ENCODE assay signal across 29 mouse cellular contexts in the genomic region with DNA sequence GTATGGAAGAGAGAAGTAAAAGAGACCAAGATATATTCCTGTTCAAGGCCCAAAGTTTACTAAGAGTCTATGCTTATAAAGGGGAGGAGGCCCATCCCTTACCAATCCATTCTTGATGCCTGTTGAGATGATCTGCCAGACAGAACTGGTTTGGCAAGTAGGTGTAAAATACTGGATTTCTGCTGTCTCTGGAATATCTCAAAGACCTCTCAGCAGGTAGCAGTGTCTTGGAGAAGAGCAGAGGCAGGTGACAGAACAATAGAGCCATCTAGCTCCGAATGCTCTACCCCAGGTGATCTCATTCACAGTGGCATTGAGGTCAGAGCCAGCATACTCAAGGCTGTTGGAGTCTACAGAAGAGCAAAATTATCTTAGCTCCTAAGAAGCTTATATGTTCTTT.
"Had no signal": no experiment of that assay in that cellular context is flagged by ENCODE, and none has a peak within 500 bp of the region (broad histone marks: within the 10 kb centered on the region; RNA-seq: fewer than 3 reads in every experiment).

No protein-coding gene starts in this region.

- DNase-seq: liver; liver, embryonic 13.5 days; liver, postnatal 0 days; lung, adult 18-20 months; lung, adult 2 months; lung, embryonic 14.5 days; lung, postnatal 10 days; lung, postnatal 14 days; lung, postnatal 36 days; lung, postnatal 4 days; midbrain, embryonic 14.5 days had no signal

- ATAC-seq: liver, embryonic 12.5 days; liver, postnatal 0 days; lung, postnatal 0 days; midbrain, embryonic 13.5 days; midbrain, embryonic 15.5 days; midbrain, embryonic 16.5 days had no signal

- H3K9ac ChIP-seq: limb, embryonic 12.5 days; limb, embryonic 13.5 days; limb, embryonic 15.5 days; liver, embryonic 12.5 days; liver, embryonic 13.5 days; liver, embryonic 14.5 days; liver, embryonic 15.5 days; liver, postnatal 0 days; lung, embryonic 14.5 days; lung, embryonic 15.5 days; midbrain, embryonic 12.5 days; midbrain, embryonic 13.5 days; midbrain, embryonic 15.5 days; neural tube, embryonic 12.5 days had no signal

- H3K4me3 ChIP-seq: limb, embryonic 10.5 days; limb, embryonic 12.5 days; limb, embryonic 13.5 days; limb, embryonic 15.5 days; liver, embryonic 12.5 days; liver, embryonic 13.5 days; liver, embryonic 15.5 days; lung, embryonic 15.5 days; megakaryocyte, embryonic 14.5 days; midbrain, embryonic 10.5 days; midbrain, embryonic 12.5 days; midbrain, embryonic 13.5 days; midbrain, embryonic 15.5 days; myocyte; neural tube, embryonic 12.5 days had no signal

- H3K9me3 ChIP-seq: limb, embryonic 10.5 days; limb, embryonic 12.5 days; limb, embryonic 13.5 days; limb, embryonic 15.5 days; liver, embryonic 12.5 days; liver, embryonic 13.5 days; liver, embryonic 15.5 days; lung, embryonic 15.5 days; megakaryocyte, embryonic 14.5 days; midbrain, embryonic 10.5 days; midbrain, embryonic 12.5 days; midbrain, embryonic 13.5 days; midbrain, embryonic 15.5 days; neural tube, embryonic 12.5 days had no signal

- H3K4me1 ChIP-seq: limb, embryonic 10.5 days; limb, embryonic 12.5 days; limb, embryonic 13.5 days; limb, embryonic 15.5 days; liver, embryonic 12.5 days; liver, embryonic 13.5 days; liver, embryonic 15.5 days; lung, embryonic 15.5 days; megakaryocyte, embryonic 14.5 days; midbrain, embryonic 10.5 days; midbrain, embryonic 12.5 days; midbrain, embryonic 13.5 days; midbrain, embryonic 15.5 days; neural tube, embryonic 12.5 days had no signal

- H3K36me3 ChIP-seq: limb, embryonic 10.5 days; limb, embryonic 12.5 days; limb, embryonic 13.5 days; limb, embryonic 15.5 days; liver, embryonic 12.5 days; liver, embryonic 13.5 days; liver, embryonic 15.5 days; lung, embryonic 15.5 days; midbrain, embryonic 10.5 days; midbrain, embryonic 12.5 days; midbrain, embryonic 13.5 days; midbrain, embryonic 15.5 days; neural tube, embryonic 12.5 days had no signal

- H3K27ac ChIP-seq: limb, embryonic 10.5 days; limb, embryonic 12.5 days; limb, embryonic 13.5 days; limb, embryonic 15.5 days; liver, embryonic 12.5 days; liver, embryonic 13.5 days; liver, embryonic 14.5 days; liver, embryonic 15.5 days; lung, embryonic 15.5 days; macrophage; midbrain, embryonic 10.5 days; midbrain, embryonic 12.5 days; midbrain, embryonic 13.5 days; midbrain, embryonic 15.5 days; neural tube, embryonic 12.5 days had no signal
